Mouse (Mus musculus) forebrain, embryonic 10.5 days (tissue): ENCODE measurements around the gene Olfr1315-ps1. TPM values are rescaled to one million over a fixed set of nuclear protein-coding genes. Genes with fewer than 3 reads are reported as not detected.

Experiments
- DNase-seq: peaks from one replicate; pipeline ENCODE4 v3.0.0-alpha.2; 2017; ENCODE audit warnings: low spot score; ENCODE audit errors: extremely low spot score
- H3K27ac ChIP-seq: fragments of 300-500 bp; sonication (generic); 2 replicates; pipeline ENCODE4 v1.5.1; 2016; ENCODE audit warnings: mild to moderate bottlenecking
- H3K27me3 ChIP-seq: fragments of 300-500 bp; sonication (generic); 2 replicates; pipeline ENCODE4 v1.6.1; 2016; ENCODE audit warnings: mild to moderate bottlenecking; ENCODE audit not compliant: poor library complexity, severe bottlenecking
- H3K36me3 ChIP-seq: fragments of 300-500 bp; sonication (generic); replicated peaks from 2 replicates; pipeline ENCODE4 v1.6.1; 2016; ENCODE audit warnings: mild to moderate bottlenecking, moderate library complexity
- H3K4me1 ChIP-seq: fragments of 300-500 bp; sonication (generic); 2 replicates; pipeline ENCODE4 v1.6.1; 2016
- H3K4me3 ChIP-seq: fragments of 300-500 bp; sonication (generic); 2 replicates; pipeline ENCODE4 v1.5.1; 2016; ENCODE audit warnings: mild to moderate bottlenecking, moderate library complexity
- H3K9me3 ChIP-seq: fragments of 300-500 bp; sonication (generic); 2 replicates; pipeline ENCODE4 v1.6.1; 2016; ENCODE audit warnings: mild to moderate bottlenecking, moderate library complexity
- WGBS: fragments of 180-500 bp; shearing (Covaris S2); methylation state at CpG from one replicate; pipeline ENCODE4 v1.1.7; 2016; 5-methylcytosine and 5-hydroxymethylcytosine counted together
- polyA plus RNA-seq: library from polyadenylated mRNA; unstranded; fragments of >200 nt; fragmentation: Nextera tagmentation; extraction: Ambion mirVana; gene quantifications from 2 replicates; pipeline ENCODE4 v1.2.1, GENCODE M21; 2016

The Olfr1315-ps1 gene
- polyA plus RNA-seq, result not detected in 2 replicates

DNA sequence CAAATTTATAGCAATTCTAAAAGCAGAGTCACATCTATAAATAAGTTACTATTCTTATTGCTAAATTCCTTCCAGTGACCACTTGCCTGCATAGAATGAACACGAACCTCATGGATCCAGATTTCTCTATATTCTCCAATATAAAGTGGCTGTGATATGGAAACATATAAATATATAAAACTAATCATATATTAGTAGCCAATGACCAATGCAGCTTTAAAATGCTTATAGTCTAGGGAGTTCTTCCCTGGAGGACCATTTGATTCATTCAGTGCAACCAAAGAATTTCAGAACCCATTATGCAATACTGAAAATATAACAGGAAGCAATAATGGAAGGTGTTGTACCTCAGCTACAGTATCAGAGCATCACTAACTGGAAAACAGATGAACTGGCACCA lies at the start of gene Olfr1315-ps1:
Gene Olfr1315-ps1, minus strand, starts transcription at position 101 of the 400 bp plus-strand sequence.
- H3K4me1 ChIP-seq, result no peaks in the 10 kb centered on the region
- no peaks in the 10 kb centered on the region for H3K36me3 ChIP-seq
- no peak within 1 kb of the TSS for H3K4me3 ChIP-seq
- H3K27ac ChIP-seq, result no peak within 1 kb of the TSS
- DNase-seq, result no peak
- H3K27me3 ChIP-seq, result no peaks in the 10 kb centered on the region
- H3K9me3 ChIP-seq, result no peaks in the 10 kb centered on the region
- 86% methylated on average over 1 of the region's 1 CpGs for WGBS

DNA sequence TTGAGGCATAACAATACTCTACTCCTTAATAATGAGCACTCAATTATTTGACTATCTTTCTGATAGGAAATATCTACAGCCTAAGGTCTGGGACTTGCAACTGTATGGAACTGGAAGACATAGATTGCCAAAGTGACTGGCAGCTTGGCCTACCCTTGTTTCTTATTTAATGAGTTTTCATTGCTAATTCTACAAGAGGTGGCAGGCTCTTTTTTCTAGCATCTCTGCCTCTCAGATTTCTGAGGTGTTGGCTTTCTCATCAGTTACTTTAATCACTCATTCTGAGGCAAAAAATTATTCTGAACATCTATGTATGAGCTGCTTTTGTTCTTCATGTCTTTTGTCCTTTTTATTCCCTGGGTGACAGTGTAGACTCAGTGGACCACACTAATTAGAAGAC lies 38.7 kb upstream of the Olfr1315-ps1 start, which contains the start of gene Olfr1318:
Gene Olfr1318, plus strand, starts transcription at position 301 of the 400 bp plus-strand sequence.
- DNase-seq, result no peak
- Histone ChIP-seq H3K4me1 (no peaks in the 10 kb centered on the region), H3K9me3 (no peaks in the 10 kb centered on the region), H3K27ac (no peak within 1 kb of the TSS), H3K4me3 (no peak within 1 kb of the TSS), H3K36me3 (no peaks in the 10 kb centered on the region), H3K27me3 (no peaks in the 10 kb centered on the region)

DNA sequence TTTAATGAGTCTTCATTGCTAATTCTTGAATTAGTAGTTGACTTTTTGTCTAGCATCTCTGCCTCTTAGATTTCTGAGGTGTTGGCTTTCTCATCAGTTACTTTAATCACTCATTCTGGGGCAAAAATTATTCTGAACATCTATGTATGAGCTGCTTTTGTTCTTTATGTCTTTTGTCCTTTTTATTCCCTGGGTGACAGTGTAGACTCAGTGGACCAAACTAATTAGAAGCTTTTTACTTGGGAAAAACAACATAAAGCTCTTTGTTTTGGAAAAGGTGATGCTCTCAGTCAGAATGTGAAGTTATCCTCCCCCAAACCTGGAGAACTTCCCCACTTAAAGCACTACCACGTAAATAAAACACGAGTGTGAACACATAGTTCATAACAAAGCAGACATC lies 24.8 kb upstream of the Olfr1315-ps1 start, which contains the start of gene Olfr1317:
Gene Olfr1317, plus strand, starts transcription at position 301 of the 400 bp plus-strand sequence.
- H3K9me3 ChIP-seq, result no peaks in the 10 kb centered on the region
- no peak within 1 kb of the TSS for H3K27ac ChIP-seq
- no peaks in the 10 kb centered on the region for H3K4me1 ChIP-seq
- H3K36me3 ChIP-seq, result no peaks in the 10 kb centered on the region
- no peaks in the 10 kb centered on the region for H3K27me3 ChIP-seq
- DNase-seq, result no peak
- no peak within 1 kb of the TSS for H3K4me3 ChIP-seq
- 78% methylated on average over 2 of the region's 2 CpGs for WGBS

DNA sequence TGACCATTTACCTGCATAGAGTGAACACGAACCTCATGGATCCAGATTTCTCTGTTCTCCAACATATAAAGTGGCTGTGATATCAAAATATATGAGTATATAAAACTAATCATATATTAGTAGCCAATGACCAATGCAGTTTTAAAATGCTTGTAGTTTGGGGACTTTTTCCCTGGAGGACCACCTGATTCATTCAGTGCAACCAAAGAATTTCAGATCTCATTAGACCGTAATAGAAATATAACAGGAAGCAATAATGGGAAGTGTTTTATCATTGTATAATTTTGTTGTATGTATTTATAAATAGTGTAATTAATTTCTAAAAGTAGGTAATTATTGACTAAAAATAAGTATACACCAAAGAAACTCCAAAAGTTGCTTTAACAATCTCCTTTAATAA lies 19.6 kb upstream of the Olfr1315-ps1 start, which contains the start of gene Olfr1316:
Gene Olfr1316, minus strand, starts transcription at position 101 of the 400 bp plus-strand sequence.
- H3K4me3 ChIP-seq, result no peak within 1 kb of the TSS
- WGBS, result 85% methylated on average over 2 of the region's 2 CpGs
- H3K27me3 ChIP-seq, result no peaks in the 10 kb centered on the region
- no peaks in the 10 kb centered on the region for H3K9me3 ChIP-seq
- no peaks in the 10 kb centered on the region for H3K4me1 ChIP-seq
- no peaks in the 10 kb centered on the region for H3K36me3 ChIP-seq
- no peak for DNase-seq
- no peak within 1 kb of the TSS for H3K27ac ChIP-seq

DNA sequence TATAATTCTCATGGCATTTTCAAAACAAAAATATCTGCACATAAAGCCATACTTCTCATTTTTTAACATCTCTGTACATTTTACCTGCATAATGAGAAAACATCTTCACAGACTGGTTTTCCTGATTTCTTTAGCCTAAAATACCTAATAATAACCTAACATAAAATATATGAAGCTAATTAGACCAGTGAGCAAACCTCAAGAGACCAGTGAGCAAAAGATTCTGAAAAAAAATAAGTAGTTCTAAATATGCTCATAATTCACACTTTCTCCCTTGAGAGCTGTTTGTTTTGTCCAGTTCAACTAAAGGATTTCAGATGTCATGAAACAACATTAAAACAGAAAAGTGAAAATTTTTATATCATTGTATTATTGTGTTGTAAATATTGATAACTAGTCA lies 18.6 kb downstream of the Olfr1315-ps1 start, which contains the start of gene Olfr1314:
Gene Olfr1314, minus strand, starts transcription at position 101 of the 400 bp plus-strand sequence.
- Histone ChIP-seq H3K36me3 (no peaks in the 10 kb centered on the region), H3K27me3 (no peaks in the 10 kb centered on the region)

DNA sequence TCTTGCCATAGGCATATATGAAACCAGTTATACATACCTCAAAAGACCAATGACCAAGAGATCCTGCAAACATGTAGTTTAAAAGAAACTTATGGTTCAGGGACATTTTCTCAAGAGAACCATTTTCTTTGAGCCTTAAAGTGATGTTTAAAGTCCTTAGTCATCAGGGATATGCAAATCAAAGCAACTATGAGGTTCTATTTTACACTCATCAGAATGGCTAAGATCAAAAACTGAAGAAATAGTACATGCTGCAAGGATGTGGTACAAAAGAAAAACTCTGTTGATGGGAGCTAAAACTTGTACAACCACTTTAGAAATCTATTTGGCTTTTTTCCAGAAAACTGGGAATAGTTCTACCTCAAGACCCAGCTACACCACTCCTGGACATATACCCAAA lies 37.5 kb downstream of the Olfr1315-ps1 start, which contains the start of gene Olfr1313:
Gene Olfr1313, minus strand, starts transcription at position 101 of the 400 bp plus-strand sequence.
- Histone ChIP-seq H3K27me3 (no peaks in the 10 kb centered on the region), H3K9me3 (no peaks in the 10 kb centered on the region), H3K27ac (no peak within 1 kb of the TSS), H3K36me3 (no peaks in the 10 kb centered on the region), H3K4me3 (no peak within 1 kb of the TSS), H3K4me1 (no peaks in the 10 kb centered on the region)
- DNase-seq, result no peak

More for the DNA sequence above, 18.6 kb downstream of the Olfr1315-ps1 start, which contains the start of gene Olfr1314:
- Histone ChIP-seq H3K4me1 (no peaks in the 10 kb centered on the region), H3K4me3 (no peak within 1 kb of the TSS), H3K9me3 (no peaks in the 10 kb centered on the region), H3K27ac (no peak within 1 kb of the TSS)
- DNase-seq, result no peak

Other genes starting within 250 kb of the Olfr1315-ps1 start
- gene Olfr1305, start 238.3 kb downstream of the Olfr1315-ps1 start, polyA plus RNA-seq, result not detected in 2 replicates
- gene Olfr1306, start 199.2 kb downstream of the Olfr1315-ps1 start, polyA plus RNA-seq, result not detected in 2 replicates
- not detected in 2 replicates for gene Olfr1307, start 166.0 kb downstream of the Olfr1315-ps1 start, polyA plus RNA-seq
- gene Olfr1308, start 150.5 kb downstream of the Olfr1315-ps1 start, polyA plus RNA-seq, result not detected in 2 replicates
- gene Olfr1309, start 125.2 kb downstream of the Olfr1315-ps1 start, polyA plus RNA-seq, result not detected in 2 replicates
- not detected in 2 replicates for gene Olfr1310, start 102.7 kb downstream of the Olfr1315-ps1 start, polyA plus RNA-seq
- gene Olfr1311, start 91.0 kb downstream of the Olfr1315-ps1 start, polyA plus RNA-seq, result not detected in 2 replicates
- not detected in 2 replicates for gene Olfr1312, start 65.2 kb downstream of the Olfr1315-ps1 start, polyA plus RNA-seq
- gene Olfr1313, start 37.6 kb downstream of the Olfr1315-ps1 start, polyA plus RNA-seq, result not detected in 2 replicates
- not detected in 2 replicates for gene Olfr1314, start 18.7 kb downstream of the Olfr1315-ps1 start, polyA plus RNA-seq
- gene Olfr1316, start 19.5 kb upstream of the Olfr1315-ps1 start, polyA plus RNA-seq, result not detected in 2 replicates
- gene Olfr1317, start 24.9 kb upstream of the Olfr1315-ps1 start, polyA plus RNA-seq, result not detected in 2 replicates
- not detected in 2 replicates for gene Olfr1318, start 38.8 kb upstream of the Olfr1315-ps1 start, polyA plus RNA-seq
- gene Lpcat4, start 124.0 kb upstream of the Olfr1315-ps1 start, polyA plus RNA-seq, result 10.8 and 14.4 TPM in 2 replicates
- gene Nutm1, start 143.9 kb upstream of the Olfr1315-ps1 start, polyA plus RNA-seq, result 0.06 and 0.10 TPM in 2 replicates
- gene Nop10, start 146.5 kb upstream of the Olfr1315-ps1 start, polyA plus RNA-seq, result 224 TPM in 2 replicates
- gene Slc12a6, start 150.4 kb upstream of the Olfr1315-ps1 start, polyA plus RNA-seq, result 8.0 and 10.1 TPM in 2 replicates
- not detected in 2 replicates for gene Gm21985, start 150.9 kb upstream of the Olfr1315-ps1 start, polyA plus RNA-seq